Mouse (Mus musculus) heart, postnatal 10 days (tissue): ENCODE measurements around the gene Igf2. TPM values are rescaled to one million over a fixed set of nuclear protein-coding genes. Genes with fewer than 3 reads are reported as not detected.

Experiments
- DNase-seq, 2 experiments: peaks; one replicate each; pipeline ENCODE4 v3.0.0; 2021
- intact Hi-C: fragments of 180-260 bp; cut with DNase I; formaldehyde crosslinking; loops from one replicate; pipeline ENCODE4 v1.15.1; 2025
- total RNA-seq, 2 experiments: library from RNA; stranded (reverse); gene quantifications; 2 replicates each; pipeline ENCODE4 v1.2.3; 2021

Igf2 gene
- 100 to 1,000 TPM; 765 to 826 TPM for total RNA-seq

GRCm38 (mm10) chr7:142666659-142667058, at the start of gene Igf2:
Gene Igf2, minus strand, starts transcription at chr7:142666816.
- peak; percentile 37 to 53 for DNase-seq
- intact Hi-C loops = no loop called here

GRCm38 (mm10) chr7:142714783-142715498, 48.3 kb upstream of the Igf2 start:
- DNase-seq = peak; percentile 51 to 67
- intact Hi-C loops = loop anchor here (1.0 kb wide), 1 partner anchor 105 kb away; no protein-coding TSS in a partner anchor

DNA sequence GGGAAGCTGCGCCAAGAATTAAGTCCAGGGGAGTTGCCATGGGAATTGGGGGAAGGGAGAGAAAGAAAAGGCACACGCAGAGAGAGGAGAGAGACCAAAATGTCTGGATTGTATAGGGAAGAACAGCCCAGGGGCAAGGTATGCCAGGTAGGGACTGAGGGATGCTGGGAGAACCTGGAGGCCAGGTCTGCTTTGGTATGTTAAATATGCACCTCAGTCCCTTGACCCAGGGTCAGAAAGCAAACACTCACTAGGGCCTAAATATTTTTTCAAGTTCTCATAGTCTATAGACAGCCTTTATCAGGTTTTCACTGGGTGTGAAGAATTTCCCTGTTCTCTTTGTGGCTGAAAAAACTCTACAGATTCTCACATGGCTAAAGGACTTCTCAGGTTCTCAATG, 40.3 kb upstream of the Igf2 start:
- DNase-seq = no peak
- intact Hi-C loops = no loop called here

DNA sequence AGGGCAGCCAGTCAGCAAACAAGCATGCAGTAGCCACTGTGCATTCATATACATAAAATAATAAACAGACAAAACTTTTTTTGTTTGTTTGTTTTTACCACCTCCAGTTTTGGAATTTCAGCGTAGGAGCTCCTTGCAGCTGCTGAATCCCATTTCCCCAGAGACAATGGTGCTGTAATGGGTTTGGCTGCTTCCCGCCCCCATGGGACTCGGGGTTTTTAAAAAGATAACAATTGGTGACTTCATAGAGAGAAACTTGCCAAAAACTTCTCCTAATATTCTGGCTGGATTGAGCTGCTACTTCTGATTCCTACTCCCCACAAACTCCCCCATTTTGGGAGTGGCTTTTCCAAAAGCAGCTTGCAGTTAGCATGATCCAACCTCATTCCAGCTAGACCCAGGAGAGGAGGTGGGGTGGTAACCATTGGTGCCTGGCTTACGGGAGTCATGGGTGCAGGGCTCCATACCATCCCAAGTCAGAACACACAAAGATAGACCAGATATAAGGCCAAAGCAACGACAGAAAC, 32.8 kb upstream of the Igf2 start:
- peak; percentile 80 to 83 for DNase-seq
- intact Hi-C loops = no loop called here

DNA sequence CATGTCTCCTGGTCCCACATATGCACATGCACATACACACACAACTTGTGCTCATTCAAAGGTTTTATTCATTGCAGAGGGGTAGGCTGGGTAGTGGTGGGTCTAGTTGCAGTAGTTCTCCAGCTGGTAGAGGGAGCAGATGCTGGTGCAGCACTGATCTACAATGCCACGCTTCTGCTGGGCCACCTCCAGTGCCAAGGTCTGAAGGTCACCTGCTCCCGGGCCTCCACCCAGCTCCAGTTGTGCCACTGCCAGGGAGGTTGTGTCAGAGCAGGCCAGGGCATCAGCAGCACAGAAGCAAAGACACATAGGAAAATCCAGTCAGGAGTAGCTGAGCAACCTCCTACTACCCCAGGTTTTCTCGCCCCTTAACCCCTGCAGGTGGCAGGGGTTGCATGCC, 12.0 kb upstream of the Igf2 start:
- intact Hi-C loops = no loop called here
- peak; percentile 76 for DNase-seq

DNA sequence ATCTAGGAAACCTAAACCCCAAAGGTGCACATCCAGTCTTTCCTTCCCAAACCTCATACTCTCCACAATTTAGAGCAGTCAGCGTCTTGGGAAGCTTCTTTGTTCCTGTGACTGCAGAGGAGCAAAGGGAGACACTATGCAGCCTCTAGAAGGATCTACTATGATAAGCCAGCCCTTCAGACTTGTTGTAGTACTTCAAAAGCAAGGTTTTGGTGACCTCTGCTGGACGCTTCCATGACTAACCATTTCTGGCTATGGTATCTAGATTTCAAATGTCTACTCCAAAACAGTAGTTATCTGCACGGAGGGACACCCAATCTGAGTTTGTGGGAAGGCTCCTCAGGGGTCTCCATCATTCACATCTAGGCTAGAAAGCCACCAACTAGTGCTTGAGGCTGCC, 9.0 kb upstream of the Igf2 start:
- DNase-seq = peak; percentile 67 to 79
- intact Hi-C loops = loop anchor here (1.0 to 2.0 kb wide), 3 partner anchors 235 to 358 kb away; partner anchors contain the start of gene Tnni2

- no peak for DNase-seq
- intact Hi-C loops = loop anchor here (2.0 kb wide), 2 partner anchors 234 to 340 kb away; partner anchors contain the start of gene Tnni2
These were observed 8.5 kb upstream of the Igf2 start for GRCm38 (mm10) chr7:142675141-142675540.

DNA sequence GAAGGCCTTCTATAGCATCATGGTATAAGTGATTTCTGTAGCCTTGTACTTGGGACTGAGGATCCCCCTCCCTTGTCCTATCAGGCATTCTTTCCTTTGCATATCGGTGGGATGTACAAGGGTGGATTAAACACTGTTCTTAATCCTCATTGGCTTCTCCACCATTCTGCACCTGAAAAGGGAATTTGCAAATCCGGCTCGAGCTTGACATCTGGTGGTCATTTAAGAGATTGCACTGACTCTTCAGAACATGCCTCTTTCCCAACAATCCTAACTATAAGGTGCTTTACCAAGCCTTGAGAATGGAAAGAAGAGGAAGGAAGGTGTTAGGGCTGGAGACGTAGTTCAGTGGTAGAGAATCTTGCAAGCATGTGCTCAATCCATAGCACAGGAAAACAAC, 5.5 kb upstream of the Igf2 start:
- peak; percentile 52 to 73 for DNase-seq

GRCm38 (mm10) chr7:142671067-142671466, 4.5 kb upstream of the Igf2 start:
- intact Hi-C loops = loop anchor here (2.0 to 5.0 kb wide), 2 partner anchors 148 to 189 kb away; no protein-coding TSS in a partner anchor
- no peak for DNase-seq

More for the DNA sequence above, 5.5 kb upstream of the Igf2 start:
- intact Hi-C loops = loop anchor here (1.0 to 5.0 kb wide), 4 partner anchors 62 to 237 kb away; partner anchors contain the start of gene Syt8

DNA sequence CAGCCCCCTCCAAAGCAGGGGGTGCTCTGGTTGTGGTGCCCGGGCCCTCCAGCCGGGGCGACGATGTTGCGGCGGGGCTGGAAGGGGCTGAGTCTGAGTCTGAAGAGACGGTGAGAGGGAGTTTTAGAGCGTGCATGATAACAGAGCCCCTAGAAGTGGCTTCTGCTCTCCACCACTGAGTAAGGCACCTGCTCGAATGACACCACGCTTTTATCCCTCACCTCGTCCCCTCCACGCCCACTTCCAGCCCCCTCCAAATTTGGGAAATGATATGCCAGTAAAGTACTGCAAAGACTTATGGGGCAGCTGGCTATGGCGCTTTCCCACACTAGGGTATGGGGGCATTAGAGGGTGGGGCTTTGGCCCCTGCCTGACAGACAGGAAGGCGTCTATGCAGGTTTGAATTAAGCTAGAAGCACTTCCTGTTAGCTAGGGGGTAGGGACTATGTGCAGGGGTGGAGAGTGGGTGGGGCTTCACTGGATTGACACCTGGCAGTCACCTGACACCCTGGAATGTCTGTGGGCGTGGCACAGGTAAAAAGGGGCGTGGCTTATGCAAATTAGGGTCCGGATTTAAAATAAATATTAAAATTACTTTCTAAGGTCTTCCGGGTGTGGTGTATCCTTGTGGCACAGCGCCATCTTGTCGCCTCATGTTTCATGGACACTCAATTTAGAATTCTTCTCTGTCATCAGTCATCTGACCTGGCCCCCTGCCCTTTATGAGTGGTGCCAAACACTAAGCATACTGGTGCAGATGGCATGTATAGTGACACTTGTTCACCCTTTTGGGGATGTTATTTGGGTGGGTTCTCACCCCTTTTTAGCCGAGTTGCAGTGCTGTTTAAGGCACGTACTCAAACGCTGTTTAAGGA, 3.4 kb upstream of the Igf2 start, which contains the start of gene Gm49394:
TSS of gene Gm49394 (minus strand) at position 192 of the 875 bp plus-strand sequence.
- DNase-seq = peak in 1 of 2 experiments; percentile 2
- intact Hi-C loops = loop anchor here (2.0 to 5.0 kb wide), 2 partner anchors 147 to 188 kb away; no protein-coding TSS in a partner anchor

GRCm38 (mm10) chr7:142668328-142668727, 1.7 kb upstream of the Igf2 start:
- DNase-seq = no peak
- intact Hi-C loops = no loop called here

- no peak for DNase-seq
- intact Hi-C loops = no loop called here
These were observed 905 bp upstream of the Igf2 start for GRCm38 (mm10) chr7:142667521-142667920.

- peak in 1 of 2 experiments; percentile 0 for DNase-seq
- intact Hi-C loops = no loop called here
These were observed 507 bp downstream of the Igf2 start for GRCm38 (mm10) chr7:142666109-142666508.

DNA sequence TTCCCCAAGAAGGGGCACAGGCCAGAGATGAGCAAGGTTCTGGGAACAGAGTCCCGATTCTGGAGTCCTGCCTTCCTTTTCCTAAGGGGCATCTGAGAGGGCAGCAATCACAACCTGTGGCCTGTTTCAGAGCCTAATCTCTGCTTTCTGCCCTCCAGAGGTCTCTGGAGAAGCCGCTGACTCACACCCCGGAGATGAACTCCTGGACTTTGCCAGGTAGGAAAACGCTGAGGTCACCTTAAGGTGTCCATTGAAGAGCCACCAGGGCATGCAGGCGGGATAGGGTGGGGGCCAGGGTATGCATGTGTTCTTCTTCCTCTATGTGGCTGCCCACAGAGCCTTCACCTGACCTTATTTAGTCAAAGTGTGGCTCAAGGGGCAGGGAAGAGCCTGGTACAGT, 1.3 kb downstream of the Igf2 start:
- peak in 1 of 2 experiments; percentile 0 for DNase-seq
- intact Hi-C loops = no loop called here

DNA sequence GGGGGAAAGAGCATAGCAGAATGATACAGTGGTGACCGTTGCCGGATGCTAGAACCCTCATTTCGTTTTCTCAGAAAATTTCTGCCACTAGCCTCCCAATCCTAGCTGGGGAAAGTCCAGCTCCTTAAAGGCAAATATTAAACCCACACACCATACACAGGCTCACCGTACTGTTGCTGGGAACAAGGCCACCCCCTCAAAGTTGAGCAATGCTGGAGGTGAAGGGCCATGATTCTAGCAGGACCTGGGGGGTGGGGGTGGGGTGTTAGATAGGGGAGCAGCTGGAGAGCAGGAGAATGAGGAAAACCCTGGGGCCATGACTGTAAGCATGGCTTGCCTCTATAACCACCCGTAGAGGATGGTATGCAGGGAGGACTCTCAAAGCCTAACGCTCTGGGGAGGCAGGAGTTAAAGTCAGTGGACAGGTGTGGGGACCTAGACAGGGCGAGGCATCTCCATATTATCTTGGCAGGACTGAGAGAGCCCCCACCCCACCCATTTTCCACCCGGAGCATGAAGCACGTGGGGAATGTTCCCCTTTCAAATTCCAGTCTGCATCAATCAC, 2.1 kb downstream of the Igf2 start:
- intact Hi-C loops = no loop called here

DNA sequence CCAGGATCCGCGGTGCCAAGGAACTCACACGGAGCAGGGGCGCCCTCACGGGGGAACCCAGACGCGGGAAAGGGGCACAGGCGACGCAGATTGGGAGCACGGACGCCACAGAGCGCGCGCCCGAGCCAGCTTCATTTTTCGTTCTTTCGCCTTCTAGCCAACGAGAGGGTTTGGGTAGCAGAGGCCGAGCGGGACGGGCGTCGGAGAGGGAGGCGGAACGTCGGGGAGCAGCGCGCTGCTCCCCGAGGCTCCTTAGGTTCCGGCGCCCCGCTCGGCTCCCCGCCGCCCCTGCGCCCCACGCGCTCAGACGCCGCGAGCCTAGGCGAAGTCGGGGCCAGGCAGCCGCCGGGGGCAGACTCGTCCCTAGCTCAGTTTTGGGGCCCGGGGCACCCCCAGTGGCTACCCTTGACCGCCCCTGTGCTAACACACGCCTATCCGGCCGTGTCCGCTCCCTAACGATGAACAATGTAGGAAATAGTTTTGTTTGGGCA, 2.6 kb downstream of the Igf2 start:
- peak; percentile 35 to 53 for DNase-seq
- intact Hi-C loops = no loop called here

More for the DNA sequence above, 2.1 kb downstream of the Igf2 start:
- DNase-seq = no peak

DNA sequence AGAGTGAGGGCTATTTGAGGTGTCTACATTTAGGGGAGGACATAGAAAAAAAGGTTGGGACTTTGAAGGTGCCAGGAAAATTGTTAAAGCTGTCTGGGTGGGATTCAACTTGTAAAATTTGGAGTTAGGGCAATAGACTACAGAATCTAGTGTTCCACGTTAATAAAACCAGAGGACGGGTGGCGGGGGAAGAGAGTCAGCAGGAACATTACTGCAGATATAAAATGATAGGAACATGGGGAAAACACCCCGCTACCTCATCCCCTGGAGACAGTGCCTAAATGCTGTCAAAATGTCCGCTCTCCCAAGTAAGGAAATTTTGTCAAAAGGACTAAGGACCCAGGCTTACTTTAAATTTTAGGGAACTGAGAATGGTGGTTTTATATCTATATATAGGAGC, 3.5 kb downstream of the Igf2 start:
- DNase-seq = no peak
- intact Hi-C loops = no loop called here

DNA sequence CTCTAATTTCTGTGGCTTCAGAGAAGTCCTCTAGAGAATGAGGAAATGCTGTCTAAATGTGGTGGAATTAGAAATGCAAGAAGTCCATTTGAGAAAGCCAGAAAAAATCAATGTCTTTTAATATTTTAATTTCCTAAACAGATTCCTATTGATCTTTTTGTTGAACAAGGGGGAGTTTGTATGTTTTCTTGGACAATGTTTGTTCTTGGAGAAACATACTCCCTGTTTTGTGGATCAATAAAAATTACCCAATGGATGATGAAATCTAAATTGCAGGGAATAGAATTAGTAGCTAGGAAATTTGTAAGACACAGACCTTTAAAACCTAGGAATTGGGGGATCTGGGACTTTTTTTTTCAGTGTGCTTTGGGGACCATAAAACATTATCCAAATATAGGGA, 4.8 kb downstream of the Igf2 start:
- no peak for DNase-seq
- intact Hi-C loops = no loop called here

DNA sequence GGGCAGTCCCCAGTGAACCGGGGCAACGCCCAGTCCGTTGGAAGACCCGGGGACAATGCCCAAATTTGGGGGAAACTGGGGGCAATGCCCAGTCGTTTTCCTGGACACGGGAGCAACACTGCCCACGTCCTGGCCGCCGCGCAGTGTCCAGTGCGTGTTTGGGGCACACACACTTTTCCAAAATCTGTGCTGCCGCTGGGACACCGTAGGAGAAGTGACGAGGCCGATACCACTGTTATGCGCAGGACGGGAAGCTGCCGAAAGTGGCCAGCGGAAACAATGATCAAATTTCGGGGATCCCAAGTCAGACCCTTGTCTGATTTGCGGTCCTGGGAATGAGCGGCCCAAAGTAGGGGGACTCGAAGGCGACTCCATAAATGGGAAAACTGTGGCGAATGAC, 5.6 kb downstream of the Igf2 start:
- peak in 1 of 2 experiments; percentile 40 for DNase-seq
- intact Hi-C loops = no loop called here

GRCm38 (mm10) chr7:142660651-142660945, 6.0 kb downstream of the Igf2 start:
- peak in 1 of 2 experiments; percentile 57 for DNase-seq

More at GRCm38 (mm10) chr7:142660651-142660945, 6.0 kb downstream of the Igf2 start:
- intact Hi-C loops = no loop called here
